Mouse (Mus musculus) kidney, postnatal 25 days (tissue): ENCODE measurements around the gene Shb.
A peak's percentile ranks its signal among the peaks of the same experiment; 100 is the strongest.

Source experiments
- DNase-seq, 2 experiments: peaks; one replicate each; pipeline ENCODE4 v3.0.0; 2021; ENCODE audit warnings: mixed read lengths in 2 of 2

Gene Shb

DNA sequence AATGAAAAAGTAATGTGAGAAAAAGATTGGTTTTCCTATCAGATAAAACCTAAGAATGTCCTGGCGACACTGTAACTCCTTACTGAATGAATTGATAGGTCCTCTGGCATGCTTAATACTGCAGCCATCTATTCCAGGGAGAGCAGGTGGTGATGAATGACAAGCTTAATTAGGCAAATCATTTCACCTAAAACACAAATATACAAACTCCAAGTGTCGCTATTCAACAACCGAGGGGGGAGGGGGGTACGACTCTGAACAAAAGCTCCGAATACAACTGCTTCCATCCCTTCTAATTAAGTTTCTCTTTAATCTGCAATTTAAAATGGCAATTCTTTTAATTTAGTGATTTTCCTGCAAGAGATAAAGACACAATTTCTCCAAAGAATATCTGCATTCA, 83.3 kb downstream of the Shb start:
- DNase-seq: no peak

DNA sequence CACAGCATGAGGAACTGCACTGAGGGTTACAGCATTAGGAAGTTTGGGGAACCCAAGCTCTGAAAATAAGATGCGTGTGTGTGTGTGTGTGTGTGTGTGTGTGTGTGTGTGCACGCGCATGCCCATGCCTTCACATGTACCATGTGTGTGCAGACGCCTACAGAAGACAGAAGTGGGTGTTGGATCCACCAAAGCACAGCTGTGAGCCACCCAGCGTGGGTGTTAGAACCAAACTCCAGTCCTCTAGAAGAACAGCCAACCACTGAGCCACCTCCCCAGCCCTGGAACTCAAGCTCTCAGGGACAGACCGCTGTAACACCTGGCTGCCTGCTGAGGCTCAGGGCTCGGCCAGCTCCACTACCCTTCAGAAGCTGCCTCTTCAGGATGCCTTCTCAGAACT, 83.8 kb downstream of the Shb start:
- no peak for DNase-seq

DNA sequence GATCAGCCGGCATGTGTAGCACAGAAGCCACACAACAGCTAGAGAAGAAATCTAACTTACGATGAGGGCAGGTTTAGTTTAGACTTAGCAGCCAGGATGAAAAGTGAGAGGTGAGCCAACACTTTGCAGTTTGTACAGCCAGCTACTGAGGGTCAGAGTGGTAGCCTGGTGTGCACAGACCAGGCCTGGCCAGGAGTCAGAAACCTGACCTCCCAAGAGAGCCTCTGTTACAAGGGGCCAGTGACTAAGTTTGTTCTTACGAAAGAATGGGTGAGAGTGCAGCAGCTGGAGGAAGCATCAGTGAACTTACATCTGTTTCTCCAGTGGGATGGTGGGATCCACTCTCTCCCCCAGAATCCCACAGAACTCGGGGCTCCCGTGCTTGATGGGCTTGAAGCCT, 85.1 kb downstream of the Shb start:
- peak in 1 of 2 experiments; percentile 76 for DNase-seq

DNA sequence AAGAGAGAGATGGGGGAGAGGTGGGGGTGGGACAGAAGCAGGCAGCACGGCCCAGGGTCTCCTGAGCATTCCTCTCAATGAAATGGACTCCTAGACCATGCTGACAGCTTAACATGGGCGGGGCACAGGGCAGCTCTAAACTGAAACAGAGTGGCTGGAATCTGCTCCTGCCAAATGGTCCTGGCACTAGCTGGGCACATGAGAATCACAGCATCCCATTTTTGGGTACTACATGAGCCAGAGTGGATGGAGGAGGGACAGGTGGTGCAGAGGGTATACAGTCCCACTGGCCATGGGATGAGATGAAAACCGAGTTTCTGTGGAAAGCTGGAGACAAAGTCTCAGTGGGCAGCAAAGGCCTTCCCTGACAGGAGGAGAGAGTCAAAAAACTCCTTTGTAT, 87.0 kb downstream of the Shb start:
- no peak for DNase-seq

DNA sequence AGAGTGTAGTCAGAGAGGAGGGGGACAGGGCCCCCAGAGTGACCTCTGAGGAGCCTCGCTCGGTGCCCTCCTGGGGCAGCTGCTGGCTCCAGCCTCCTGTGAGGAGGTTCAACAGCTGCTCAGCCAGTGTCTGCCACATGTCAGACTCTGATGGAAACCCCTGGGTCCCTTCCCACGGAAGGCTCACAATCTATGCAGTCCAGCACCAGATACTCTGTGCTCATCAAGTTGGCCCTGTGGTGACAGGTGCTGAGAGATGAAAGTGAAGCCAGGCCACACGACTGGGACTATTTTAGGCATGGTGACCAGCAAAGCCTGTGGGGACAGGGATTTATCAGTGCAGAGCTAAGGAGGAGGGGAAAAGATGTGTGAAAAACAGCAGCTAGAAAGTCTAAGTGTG, 87.5 kb downstream of the Shb start:
- no peak for DNase-seq

DNA sequence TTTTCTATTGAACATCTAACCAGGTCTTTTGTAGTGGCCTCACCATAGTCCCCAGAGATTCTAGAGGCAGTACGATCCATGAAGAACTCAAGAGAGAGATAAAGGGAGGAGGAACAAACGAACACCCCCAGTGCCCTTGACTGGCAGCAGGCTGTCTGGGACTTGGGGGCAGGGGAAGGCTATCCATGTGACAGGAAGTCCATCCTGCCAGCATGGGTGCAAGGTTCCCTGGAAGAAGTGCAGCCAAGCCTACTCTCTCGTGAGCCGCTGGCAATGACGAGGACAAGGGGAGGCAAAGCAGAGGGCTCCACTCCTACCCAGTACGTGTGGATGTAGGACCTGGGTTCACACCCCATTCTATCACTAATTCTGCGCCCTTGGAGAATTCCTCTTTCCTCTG, 88.6 kb downstream of the Shb start:
- peak; percentile 71 to 88 for DNase-seq

DNA sequence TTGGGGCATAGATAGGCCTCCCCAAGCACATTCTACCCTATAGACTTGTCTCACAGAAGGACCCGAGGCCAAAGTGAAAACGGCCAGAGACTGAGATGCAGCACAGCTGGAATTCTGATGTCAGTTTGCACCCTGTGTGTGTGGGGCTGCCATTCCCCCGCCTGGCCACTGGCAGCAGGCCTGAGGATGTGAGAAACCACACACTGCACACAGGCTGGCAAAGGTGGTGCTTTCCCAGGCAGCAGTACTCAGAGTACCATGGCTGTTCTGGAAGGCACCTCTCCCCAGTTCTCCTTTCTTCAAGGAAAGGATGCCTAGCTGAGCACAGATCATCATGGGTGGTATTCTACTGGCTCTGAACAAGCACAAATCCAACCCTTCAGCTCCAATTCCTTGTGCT, 90.0 kb downstream of the Shb start:
- DNase-seq: no peak

DNA sequence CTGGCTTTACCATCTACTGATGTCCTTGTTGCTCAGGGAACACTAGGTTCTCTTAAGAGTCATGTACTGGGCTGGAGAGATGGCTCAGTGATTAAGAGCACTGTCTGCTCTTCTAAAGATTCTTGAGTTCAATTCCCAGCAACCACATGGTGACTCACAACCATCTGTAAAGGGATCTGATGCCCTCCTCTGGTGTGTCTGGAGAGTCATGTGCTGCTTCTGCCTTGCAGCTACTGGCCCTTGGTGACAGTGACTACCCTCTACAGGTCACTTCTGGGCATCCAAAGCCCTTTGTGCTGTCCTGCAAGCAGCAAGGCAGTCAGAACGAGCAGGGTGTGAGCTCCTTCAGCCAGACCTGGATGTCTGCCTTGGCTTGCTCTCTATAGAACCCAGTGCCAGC, 90.5 kb downstream of the Shb start:
- no peak for DNase-seq

DNA sequence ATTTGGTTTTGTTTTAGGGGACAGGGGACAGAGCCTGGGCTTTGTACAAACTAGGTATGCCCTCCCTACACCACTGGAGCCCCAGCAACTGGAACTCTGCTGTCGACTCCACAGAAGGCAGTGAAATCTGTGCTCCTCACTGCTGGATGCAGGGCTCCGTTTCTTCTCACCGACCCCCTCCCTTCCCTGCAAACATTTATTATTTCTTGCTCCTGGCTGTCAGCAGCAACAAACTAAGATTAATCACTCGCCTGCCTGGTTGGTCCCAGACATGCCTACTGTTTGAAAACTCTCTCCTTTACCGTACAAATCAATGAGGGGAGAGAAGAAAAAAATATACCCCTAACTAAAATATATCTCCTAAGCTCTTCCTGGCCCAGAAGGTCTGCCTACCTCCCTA, 93.0 kb downstream of the Shb start:
- no peak for DNase-seq

DNA sequence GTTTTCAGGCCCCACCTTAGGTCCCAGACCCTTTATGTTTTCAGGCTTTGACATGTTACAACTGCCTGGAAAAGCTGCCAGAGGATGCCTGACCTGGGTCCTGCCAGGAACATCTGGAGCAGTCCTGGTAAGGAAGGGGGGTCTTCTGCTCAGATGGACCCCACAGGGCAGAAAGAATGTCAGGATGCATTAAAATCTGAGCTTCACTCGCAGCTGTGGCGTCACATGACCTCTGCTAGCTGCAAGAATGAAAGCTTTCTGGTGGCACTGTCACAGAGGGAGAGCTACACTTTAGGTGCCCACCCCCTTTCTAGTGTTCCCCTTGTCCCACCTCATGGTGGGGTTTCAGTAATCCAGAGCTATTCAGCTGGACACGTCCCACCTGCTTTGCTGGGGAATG, 95.3 kb downstream of the Shb start:
- DNase-seq: no peak

DNA sequence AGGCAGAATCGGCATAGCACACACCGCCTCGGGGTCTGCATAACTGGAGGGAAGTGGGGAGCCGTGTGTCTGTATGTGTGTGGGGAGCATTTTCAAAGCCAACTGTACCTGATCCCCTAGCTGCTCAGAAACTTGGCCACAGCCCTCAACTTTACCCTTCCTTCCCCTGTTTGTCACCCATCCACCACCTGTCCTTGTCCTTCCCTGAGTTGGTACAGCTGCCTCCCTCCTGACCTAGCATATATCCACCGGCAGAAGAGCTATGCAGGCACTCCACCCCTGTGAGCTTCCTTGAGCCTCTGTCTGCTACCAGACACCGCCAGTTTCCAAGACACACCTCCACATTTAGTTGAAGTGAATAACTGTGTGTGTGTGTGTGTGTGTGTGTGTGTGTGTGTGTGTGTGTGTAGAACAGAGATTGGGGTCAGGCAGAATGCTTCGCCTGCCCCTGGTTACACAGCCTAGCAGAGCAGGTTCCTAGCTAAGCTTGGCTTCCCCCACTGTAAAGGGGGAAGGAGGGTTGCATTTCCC, 95.8 kb downstream of the Shb start:
- DNase-seq: no peak

DNA sequence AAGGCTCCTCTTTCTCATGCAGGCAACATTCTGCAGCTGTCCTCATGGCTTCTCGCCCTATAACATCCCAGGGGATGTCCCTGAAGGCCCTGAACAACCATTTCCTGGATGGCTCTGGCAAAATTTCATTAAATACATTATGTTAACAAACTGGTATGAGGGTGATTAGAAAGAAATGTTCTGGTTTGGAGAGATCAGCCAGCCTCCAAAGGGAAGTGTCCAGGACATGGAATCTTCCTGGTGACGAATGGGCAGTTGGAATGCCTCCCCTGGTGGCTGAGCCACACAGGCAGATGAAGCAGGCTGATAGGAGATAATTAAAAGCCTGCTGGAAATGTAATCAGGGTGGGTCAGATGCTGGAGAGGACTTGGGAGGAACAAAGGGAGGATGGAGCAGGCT, 96.4 kb downstream of the Shb start:
- no peak for DNase-seq

DNA sequence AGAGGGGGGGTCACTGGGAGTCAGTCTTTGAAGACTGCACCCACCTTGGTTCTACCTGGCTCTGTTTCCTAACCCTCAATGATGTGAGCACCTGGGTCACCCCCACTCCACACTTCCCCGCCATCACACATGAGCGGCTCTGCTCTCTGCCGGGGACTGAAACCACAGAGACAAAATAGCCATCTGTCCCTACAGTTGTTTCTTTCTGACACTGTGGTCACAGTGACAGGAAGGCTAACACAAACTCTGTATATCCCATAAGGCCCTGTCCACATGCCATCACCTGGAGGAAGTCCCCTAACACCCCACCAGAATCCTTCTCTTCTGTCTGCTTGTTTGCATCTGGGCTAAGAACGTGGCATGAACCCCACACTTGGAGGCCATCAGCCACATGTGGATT, 97.6 kb downstream of the Shb start:
- DNase-seq: no peak

DNA sequence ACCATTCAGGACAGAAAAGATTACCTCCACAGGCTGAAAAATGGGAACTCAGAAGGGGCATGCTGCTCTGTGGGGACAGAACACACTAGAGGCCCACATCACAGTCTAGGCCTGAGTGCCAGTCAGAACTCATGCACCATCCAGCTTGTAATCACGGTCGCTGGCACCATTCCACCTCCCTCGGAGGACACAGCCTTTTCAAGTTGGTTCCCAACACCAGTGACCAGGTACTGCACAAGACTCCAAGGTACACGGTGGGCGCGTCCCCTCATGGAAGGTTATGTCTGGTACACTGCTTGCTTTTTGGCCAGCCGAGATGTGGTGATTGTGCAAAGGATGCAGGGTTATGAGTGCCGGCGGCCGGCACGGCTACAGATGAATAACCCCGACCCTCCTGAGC, 98.2 kb downstream of the Shb start:
- peak; percentile 69 to 74 for DNase-seq

DNA sequence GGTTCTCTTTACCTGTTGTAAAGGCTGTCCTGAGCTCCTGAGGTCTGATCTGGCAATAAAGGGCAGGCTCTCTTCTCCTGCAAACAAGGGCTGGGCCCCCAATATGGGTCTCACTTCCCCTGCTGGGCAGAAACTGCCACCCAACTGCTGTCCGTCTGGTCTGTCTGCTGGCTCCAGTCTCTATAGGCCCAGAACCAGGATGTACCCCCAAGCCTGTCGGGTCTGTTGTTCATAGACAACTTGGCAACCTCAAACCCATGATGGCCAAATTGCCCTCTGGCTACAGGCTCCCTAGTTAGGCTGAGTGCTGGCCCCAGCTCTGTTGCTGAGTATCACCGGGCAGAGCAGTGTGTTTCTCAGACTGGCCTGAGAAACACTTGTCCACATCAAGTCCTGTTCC, 100.5 kb downstream of the Shb start:
- DNase-seq: no peak

DNA sequence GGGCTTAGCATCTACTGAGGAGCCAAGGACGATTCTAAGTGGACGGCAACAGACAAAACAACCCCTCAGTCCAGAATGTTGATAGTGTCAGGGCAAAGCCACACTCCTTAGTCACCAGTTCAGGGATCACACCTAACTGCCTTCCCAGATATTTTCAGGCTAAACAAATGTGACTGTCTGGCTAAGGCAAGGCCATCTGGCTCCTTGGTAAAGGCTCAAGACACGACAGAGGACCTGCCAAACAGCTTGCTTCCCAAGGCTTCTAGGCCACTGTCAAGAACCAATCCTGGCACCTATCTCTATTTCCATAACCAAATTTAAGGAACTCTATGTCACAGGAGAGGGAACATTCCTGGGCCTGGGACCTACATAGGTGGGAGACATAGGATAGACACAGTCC, 101.0 kb downstream of the Shb start:
- no peak for DNase-seq

DNA sequence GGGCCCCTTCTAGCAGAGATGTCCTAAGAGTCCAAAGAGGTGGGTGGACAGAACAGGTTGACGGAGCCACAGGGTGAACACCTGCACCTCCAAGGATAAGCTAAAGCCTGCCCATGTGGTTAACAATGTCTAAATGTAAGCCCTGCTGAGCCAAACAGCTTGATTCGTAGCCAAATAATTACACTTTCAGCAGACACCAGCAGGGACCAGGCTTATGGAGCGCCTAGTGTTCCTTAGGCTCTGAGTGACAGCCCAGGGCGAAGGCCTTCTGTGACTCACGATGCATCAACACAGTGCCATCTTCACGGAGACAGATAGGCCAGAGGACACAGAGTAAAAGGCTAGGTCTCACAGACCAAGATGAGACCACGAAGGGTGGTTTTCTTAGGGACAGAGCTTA, 102.8 kb downstream of the Shb start:
- DNase-seq: no peak

DNA sequence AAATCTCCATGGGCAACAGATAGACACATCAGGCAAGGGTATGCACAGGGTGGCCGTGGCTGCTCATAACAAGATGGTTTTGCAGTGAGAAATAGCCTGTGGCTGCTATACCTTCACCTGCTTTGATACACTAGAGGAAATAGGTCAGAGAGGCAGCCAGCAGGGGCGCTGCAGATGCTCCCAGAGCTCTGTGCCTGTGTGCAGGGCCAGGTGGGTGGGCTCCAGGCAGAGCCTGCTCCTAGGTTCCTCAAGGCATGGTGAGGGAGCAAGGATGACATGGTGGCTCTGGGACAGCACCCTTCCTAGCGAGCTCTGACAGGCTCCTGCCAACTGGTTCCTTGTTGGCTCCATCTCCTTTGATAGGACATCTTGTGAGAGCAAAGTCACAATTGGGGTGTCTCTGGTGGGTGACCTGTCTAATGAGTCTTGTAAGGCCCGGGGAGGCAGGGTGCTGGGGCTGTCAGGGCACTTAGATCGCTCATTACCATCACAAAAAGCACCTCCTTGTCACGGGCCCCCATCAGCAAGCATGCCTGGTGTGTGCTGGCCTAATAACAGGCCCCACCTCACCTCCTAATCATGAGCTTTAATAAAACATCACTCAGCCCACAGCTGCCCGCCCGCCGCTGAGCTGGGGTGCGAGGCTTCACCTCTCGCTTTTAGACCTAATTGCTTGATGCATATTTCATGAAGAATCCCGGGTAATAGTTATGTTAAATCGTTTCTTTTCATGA, 105.4 kb downstream of the Shb start:
- no peak for DNase-seq

DNA sequence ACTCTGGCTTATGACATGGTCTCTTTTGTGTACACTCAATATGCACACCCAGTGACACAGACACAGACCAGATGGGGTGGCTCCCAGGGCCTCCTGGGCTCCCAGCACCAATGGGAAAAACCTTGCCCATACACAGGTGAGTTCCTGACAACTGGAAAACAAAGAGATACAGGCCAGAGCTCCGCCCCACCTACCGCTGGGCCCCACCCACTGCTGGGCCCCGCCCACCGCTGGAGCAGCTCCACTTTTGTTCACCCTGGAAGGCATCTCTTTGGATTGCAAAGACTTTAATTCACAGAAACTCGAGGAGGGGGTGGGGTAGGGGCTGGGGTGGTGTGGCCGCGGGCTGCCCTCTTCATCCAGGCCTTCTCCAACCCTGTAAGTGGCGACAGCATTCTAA, 108.9 kb downstream of the Shb start:
- peak in 1 of 2 experiments; percentile 43 for DNase-seq

DNA sequence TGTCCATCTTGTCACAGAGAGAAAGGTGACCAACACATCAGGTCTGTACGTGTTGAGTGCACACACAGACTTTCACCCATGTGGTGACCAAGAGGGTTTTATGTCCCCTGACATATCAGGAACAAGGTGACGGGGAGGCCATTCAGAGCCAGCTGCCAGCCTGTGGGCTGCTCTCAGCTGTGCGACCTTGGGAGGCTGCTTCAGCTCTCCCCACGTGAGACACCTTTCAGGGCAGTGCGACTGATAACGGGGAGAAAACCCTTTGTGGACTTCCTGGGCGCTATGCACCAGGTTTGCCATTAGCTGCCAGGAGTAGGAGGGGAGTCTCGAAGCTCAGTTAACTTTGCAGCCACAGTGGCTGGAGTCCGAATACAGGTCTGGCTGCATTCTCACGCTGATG, 109.6 kb downstream of the Shb start:
- DNase-seq: no peak

DNA sequence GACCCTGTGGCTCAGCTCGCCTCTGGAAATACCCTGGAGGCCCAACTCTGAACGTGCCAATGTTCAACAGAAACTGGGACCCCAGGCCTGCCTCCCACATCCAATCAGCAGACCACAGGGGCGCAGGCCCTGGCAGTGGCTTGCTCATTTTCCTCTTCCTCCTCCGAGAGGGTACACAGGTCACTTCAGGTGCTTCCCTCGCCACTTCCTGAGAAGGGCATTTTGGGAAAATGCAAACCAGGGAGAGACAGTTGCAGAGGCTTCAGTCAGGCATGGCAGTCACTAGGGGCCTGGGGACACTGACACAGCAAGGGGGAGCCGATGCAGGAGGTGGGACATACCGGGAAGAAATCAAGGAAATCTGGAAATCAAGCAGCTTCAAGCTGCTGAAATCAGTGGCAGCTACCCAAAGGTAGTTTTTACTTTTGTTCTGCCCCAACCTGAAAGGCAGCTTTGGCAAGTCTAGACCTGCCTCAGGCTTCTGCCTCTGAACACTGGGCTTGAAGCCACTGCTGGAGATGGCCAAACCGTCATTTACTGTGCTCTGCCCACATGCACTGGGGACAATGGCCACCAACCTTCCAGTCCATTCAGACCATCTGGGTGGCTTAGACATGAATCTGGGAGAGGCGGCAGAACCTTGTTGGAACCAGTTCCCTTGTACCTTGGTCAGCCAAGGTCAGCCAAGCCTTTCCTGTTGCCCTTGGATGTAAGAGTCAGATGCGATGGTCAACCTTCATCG, 110.6 kb downstream of the Shb start:
- peak; percentile 63 to 85 for DNase-seq

DNA sequence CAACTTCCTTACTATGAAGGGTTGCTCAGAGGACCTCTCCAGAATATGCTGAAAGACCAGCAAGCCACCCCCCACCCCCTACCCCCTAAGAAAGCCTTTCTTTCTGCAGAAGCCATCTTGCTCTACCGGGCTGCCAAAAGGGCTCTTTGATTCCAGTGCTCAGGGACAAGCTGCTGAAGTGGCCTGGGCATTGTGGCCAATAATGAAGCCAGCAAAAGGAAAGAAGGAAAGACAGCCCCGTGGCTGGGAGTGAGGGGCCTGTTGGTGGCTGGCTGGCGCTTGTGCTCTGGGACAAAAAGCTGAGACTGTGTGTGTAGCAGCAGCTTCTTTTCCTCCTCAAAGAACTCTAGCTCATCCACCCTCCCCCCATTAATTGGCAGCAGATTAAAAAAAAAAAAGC, 111.5 kb downstream of the Shb start:
- no peak for DNase-seq

DNA sequence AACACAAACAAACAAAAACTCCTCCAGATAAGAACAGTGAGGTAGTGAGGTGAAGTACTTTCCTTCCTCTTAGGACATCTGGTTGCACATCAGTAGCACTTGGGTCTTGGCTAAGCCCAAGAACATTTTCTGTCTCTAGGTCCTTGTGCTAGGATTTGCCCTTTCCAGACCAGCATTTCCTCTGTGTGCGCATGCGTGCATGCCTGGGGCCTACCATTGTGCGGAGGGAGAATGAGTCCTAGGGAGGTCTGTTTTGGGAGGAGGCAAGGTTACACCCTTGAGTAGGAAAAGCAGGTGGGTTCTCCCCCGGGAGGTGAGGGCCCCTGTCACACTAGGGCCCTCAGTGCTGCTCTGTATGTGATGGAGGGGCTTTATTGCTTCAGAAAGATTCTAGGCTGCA, 113.2 kb downstream of the Shb start:
- no peak for DNase-seq

DNA sequence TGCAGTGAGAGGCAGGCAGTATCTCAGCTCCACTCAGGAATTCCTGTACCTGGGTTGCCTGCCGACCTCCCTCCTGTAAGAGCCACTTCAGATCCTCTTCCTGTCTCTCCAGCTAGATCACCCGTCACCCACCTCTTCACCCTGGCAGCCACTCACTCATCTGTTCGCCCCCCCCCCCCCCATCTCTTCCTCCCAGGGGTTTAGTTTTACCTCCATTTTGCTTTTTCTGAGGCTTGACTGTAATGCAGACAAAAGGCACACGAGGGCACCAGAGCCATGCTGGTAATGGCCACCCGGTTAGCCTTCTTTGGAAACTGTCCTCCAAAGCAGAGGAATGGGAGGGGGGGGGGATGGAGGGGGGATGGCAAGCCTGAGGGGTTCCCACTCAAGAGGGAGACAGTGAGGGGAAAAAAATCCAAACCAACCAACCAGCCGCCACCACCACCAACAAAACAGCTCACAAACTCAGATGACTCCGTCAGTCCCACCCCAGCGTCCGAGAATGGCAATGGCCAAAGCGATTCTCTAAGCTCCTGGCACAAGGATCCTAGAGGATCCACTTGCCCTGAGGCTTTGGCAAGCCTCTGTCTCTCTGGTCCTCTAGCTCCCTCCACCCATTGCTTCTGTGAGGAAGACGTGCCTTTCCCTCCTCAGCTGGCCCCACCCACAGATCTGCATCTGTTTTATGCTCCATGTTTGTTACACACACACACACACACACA, 113.9 kb downstream of the Shb start:
- DNase-seq: peak; percentile 67 to 78
